Mouse (Mus musculus) gastrocnemius, postnatal 10 days (tissue): ENCODE results near the gene Wnt10b. TPM values are rescaled to one million over a fixed set of nuclear protein-coding genes. Genes with fewer than 3 reads are reported as not detected.

Experiments used
- DNase-seq: peaks from one replicate; pipeline ENCODE4 v3.0.0; 2021; ENCODE audit warnings: mixed read lengths
- total RNA-seq, 2 experiments: library from RNA; stranded (reverse); gene quantifications; 2 replicates each; pipeline ENCODE4 v1.2.3; 2021

Gene Wnt10b
- total RNA-seq, 2 experiments from 2014 or later, result 1.3 to 1.5 TPM

DNA sequence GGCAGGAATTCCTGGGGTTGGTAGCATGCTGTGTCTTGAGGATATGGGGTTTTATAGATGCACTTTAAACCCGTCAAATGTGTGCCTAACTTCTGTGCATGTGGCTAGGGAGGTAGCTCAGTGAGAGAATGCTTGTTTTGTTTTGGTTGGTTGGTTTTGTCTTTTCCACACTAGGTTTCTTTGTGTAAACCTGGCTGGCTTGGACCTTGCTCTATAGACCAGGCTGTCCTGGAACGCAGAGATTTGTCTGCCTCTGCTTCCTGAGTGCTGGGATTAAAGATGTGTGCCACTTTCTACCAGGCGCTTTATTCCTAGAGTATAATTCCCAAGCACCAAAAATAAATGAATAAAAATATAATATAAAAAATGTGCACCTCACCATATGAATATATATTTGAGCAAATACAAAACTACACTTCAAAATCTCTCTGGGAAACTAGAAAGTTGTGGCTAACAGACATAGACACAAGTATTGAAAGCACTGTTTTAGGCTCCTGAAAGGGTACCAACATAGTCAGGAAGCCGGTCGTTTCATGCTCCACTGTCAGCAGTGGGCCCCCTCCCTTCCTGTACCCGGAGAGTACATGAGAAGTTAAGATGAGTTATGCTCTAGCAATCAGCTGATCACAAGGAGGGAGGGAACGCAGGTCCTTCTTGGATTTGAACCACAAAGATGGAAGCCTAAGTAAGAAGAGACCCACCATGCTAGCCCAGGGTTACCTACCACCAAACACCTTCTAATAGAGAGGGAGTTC, 48.0 kb downstream of the Wnt10b start:
- no peak for DNase-seq

DNA sequence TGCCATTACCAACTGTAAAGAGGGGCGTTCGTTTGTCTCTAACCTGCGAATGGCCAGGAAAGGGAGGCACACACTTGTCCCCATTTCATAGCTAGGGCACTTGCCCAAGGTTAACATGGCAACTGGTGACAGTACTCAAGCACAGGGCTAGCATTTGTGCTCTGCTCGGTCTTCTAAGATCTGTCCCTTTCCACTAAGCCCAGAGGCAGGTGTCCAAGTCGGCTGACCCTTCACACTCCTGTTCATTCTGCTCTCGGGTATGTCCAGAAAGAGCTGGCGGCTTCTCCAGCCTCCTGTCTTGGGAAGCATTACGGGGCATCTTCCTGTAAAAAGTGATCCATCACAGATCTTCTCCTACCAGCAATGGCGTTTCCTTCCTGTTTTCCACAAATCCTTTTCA, 49.6 kb downstream of the Wnt10b start:
- no peak for DNase-seq

DNA sequence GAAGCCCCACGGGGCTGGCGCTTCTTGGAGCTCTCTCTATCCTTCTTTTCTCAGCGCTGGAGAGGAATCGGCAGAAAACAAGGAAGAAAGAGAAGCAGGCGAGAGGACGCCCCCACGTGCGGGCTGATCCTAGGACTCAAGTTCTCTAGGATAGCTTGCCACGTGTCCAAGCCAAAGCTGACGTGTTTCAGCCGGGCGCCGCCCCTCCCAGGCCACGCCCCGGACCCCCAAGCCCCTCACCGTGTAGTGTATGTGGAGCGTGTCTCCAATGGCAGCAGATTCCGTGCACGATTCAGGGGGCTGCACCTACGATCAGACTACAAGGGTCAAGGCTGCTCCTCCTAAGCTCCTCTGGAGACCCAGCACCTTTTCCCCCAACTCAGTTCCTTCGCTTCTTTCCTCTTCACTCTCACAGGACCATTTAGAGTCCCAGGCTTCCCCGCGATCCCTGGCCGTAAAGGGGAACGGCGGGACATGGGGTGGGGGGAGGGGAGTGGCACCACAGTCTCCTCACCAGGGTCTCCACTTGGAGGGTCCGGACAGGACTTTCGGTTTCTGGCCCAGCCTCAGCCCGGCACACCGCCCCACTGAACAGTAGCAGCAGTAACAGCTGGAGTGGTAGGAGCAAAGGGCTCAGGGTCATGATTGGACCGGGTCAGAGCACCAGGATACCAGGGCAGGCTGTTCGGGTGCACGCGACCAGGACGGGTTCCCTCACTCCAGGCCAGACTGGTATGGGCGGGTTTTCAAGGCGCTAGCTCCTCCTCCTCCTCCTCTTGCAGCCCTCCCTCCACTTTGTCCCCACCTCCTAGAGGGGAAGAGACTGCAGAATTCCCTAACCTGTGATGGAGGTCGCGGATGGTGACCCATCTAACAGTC, 50.3 kb downstream of the Wnt10b start, which contains the start of gene Fkbp11:
TSS of gene Fkbp11 (minus strand) at position 756 of the 879 bp plus-strand sequence.
- DNase-seq, result peak; percentile 44

DNA sequence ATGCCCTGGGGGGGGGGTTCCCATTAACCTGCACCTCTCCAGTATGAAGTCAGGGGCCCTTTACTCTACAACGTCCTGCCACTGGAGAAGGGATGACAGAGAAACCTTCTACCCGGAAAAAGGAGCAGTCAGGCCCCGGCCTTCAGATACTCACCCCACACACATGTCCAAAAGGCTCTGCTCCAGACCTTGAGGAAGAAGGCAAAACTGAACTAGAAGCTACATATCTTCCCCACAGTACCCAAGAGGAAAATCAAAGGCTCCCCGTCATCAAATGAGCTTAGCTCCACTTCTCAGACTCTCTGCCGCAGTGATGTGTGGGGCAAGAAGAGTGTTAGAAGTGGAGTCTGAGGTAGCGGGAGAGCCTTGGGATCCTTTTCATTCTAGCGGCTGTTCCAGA, 51.2 kb downstream of the Wnt10b start:
- no peak for DNase-seq

DNA sequence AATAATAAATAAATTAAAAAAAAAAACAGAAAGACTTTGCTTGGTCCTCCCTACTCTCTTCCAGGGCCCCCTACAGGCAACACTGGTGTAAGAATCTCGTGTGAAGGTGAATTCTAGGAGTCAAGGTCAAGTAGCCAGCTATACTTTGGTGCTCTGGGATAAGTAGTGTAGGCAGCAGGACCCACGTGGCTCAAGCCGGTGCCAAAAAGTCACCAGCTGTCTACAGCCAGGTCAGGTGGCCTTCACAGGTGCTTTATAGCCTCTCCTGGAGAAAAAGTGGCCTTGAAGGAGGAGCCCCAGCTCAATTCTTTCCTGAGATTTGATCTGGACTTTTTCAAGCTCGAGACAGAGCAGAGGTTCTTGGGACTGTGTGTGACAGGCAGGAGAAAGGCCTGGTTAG, 51.9 kb downstream of the Wnt10b start:
- DNase-seq, result no peak

DNA sequence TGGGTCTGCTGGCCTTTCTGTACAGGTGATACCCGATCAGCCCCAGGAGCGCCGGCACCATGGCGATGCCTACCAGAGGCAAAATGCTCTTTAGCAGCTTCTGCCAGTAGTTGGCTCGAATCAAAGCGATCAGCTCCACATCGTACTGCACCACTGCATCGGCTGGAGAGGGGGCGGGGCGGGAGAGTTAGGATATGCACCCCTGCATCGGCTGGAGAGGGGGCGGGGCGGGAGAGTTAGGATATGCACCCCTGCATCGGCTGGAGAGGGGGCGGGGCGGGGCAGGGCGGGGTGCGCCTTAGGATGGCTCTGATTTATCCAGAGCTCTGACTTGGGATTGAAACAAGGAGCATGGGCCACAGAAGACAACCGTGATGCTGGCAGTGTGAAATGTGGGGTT, 53.5 kb downstream of the Wnt10b start:
- DNase-seq, result no peak

DNA sequence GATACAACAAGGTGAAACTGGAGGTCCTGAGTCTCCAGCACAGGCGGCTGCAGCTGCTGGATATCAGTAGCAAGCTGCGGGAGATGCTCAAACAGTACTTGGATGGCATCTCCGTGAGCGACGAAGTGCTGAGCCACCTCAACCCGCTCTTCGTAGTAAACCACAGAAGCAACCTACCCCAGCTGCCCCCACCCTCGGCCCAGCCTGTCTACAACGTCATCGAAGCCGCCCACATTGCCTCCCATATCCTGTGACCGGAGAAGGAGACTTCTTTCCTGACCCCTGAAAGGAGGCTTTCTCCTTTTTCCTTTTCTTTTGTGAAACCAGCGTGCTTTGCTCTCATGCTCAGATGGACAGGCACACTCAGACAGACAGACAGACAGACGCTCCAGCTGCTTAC, 55.1 kb downstream of the Wnt10b start:
- no peak for DNase-seq

DNA sequence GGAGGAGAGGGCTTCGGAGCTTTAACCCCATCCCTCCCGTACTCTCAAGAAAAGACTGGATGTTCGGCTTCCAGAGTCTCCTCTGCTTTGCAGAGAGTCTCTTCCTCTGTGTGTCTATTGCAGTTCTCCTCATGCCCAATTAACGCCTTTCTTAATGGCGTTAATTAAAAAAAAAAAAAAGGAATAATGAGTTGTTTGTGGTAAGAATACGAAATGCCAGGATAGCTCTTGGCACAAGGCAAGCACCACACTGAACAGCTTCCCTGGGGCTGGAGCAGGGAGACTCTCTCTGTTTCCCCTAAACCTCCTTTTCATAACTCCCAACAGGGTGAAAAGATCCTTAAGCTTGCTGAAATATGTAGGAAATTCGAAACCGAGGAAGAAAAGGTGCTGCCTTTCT, 55.8 kb downstream of the Wnt10b start:
- no peak for DNase-seq

Other genes with a start within 250 kb of the Wnt10b start
- 10 to 100 TPM; 71.5 to 77.4 TPM for gene Kansl2, start 243.9 kb downstream of the Wnt10b start, total RNA-seq
- 10 to 100 TPM; 21.7 to 30.4 TPM for gene Ccnt1, start 207.2 kb downstream of the Wnt10b start, total RNA-seq
- gene 4930415O20Rik, start 207.1 kb downstream of the Wnt10b start, total RNA-seq, result not detected
- 10 to 100 TPM; 39.9 to 45.3 TPM for gene Adcy6, start 168.1 kb downstream of the Wnt10b start, total RNA-seq
- 10 to 100 TPM; 12.0 to 15.4 TPM for gene Cacnb3, start 147.3 kb downstream of the Wnt10b start, total RNA-seq
- gene Ddx23, start 115.3 kb downstream of the Wnt10b start, total RNA-seq, result 10 to 100 TPM; 53.6 to 57.6 TPM
- 1 to 10 TPM in 1 of 2 experiments, under 1 TPM in 1; 0.49 to 1.9 TPM for gene Rnd1, start 100.7 kb downstream of the Wnt10b start, total RNA-seq
- gene Ccdc65, start 69.9 kb downstream of the Wnt10b start, total RNA-seq, result not detected
- gene Fkbp11, start 50.0 kb downstream of the Wnt10b start, total RNA-seq, result 10 to 100 TPM in 1 of 2 experiments, 1 to 10 TPM in 1; 8.0 to 13.1 TPM
- gene Arf3, start 14.9 kb downstream of the Wnt10b start, total RNA-seq, result 10 to 100 TPM; 21.2 to 24.2 TPM
- not detected for gene Wnt1, start 11.7 kb upstream of the Wnt10b start, total RNA-seq
- 1 to 10 TPM; 2.2 to 2.7 TPM for gene Ddn, start 31.3 kb upstream of the Wnt10b start, total RNA-seq
- 10 to 100 TPM; 35.8 to 36.6 TPM for gene Prkag1, start 53.4 kb upstream of the Wnt10b start, total RNA-seq
- gene Kmt2d, start 93.1 kb upstream of the Wnt10b start, total RNA-seq, result 10 to 100 TPM; 46.9 to 59.9 TPM
- gene Rhebl1, start 116.4 kb upstream of the Wnt10b start, total RNA-seq, result 1 to 10 TPM; 2.1 to 2.7 TPM
- gene Dhh, start 120.4 kb upstream of the Wnt10b start, total RNA-seq, result 1 to 10 TPM; 3.6 to 4.0 TPM
- gene Lmbr1l, start 140.1 kb upstream of the Wnt10b start, total RNA-seq, result 1 to 10 TPM; 8.1 to 9.9 TPM
- 100 to 1,000 TPM; 188 to 204 TPM for gene Tuba1b, start 156.4 kb upstream of the Wnt10b start, total RNA-seq
- not detected for gene Gm49450, start 175.4 kb upstream of the Wnt10b start, total RNA-seq
- gene Tuba1a, start 175.6 kb upstream of the Wnt10b start, total RNA-seq, result 100 to 1,000 TPM; 171 to 195 TPM